ENCODE assay signal across 13 mouse cellular contexts in genomic region chr15:25723281-25724113, GRCm38 (mm10).
DNase-seq lines count a peak whose midpoint lies in the region; ATAC-seq lines count a peak whose summit lies in the region.
"Had no signal": no experiment of that assay in that cellular context is flagged by ENCODE, and none has a peak within 500 bp of the region (broad histone marks: within the 10 kb centered on the region; RNA-seq: fewer than 3 reads in every experiment).

No protein-coding gene starts in this region.

- ATAC-seq in kidney, embryonic 14.5 days (ENCODE audit: low FRiP score, low TSS enrichment) = 0 out of 2 replicates have a peak, but pooled peaks have one; percentile 11
- peak; percentile 35; the same call in 1 of the 2 replicates for ATAC-seq in embryonic facial prominence, embryonic 13.5 days (ENCODE audit: insufficient number of reproducible peaks, insufficient read depth, low FRiP score, low TSS enrichment, low read depth)
- ATAC-seq in hindbrain, embryonic 13.5 days (ENCODE audit: low FRiP score) = no peak
- ATAC-seq: forebrain, embryonic 13.5 days had no signal

- WGBS in kidney, embryonic 14.5 days = 54% methylated on average over 12 of the region's 12 CpGs
- 47% methylated on average over 12 of the region's 12 CpGs for WGBS in embryonic facial prominence, embryonic 13.5 days
- WGBS in hindbrain, embryonic 13.5 days = 72% methylated on average over 12 of the region's 12 CpGs

- no peak overlapping the region for H3K4me3 ChIP-seq in kidney, embryonic 14.5 days (ENCODE audit: low read length)
- no peak overlapping the region for H3K4me3 ChIP-seq in embryonic facial prominence, embryonic 13.5 days
- H3K4me3 ChIP-seq in hindbrain, embryonic 13.5 days = no peak overlapping the region
- H3K4me3 ChIP-seq: forebrain, embryonic 13.5 days; midbrain, embryonic 10.5 days had no signal

- peak overlapping the region; percentile 19; the same call in 1 of the 2 replicates for H3K27ac ChIP-seq in kidney, embryonic 14.5 days (ENCODE audit: low read depth, low read length)
- H3K27ac ChIP-seq in embryonic facial prominence, embryonic 13.5 days = peak overlapping the region; percentile 64
- H3K27ac ChIP-seq in hindbrain, embryonic 13.5 days = no peak overlapping the region
- H3K27ac ChIP-seq: forebrain, embryonic 13.5 days; hindbrain, embryonic 14.5 days had no signal

- peaks cover 54% of the 10 kb centered on the region for H3K36me3 ChIP-seq in kidney, embryonic 14.5 days (ENCODE audit: control insufficient read depth, insufficient read depth, low read length)
- peaks cover 64% of the 10 kb centered on the region for H3K36me3 ChIP-seq in embryonic facial prominence, embryonic 13.5 days
- H3K36me3 ChIP-seq in hindbrain, embryonic 13.5 days = no peaks in the 10 kb centered on the region; the same call in 1 of the 2 replicates
- H3K36me3 ChIP-seq: G1E had no signal

- H3K27me3 ChIP-seq in kidney, embryonic 14.5 days (ENCODE audit: control insufficient read depth, insufficient read depth, low read length) = no peaks in the 10 kb centered on the region
- H3K27me3 ChIP-seq in embryonic facial prominence, embryonic 13.5 days = no peaks in the 10 kb centered on the region
- 0 out of 2 replicates have a peak, but pooled peaks cover 2% of the 10 kb centered on the region for H3K27me3 ChIP-seq in hindbrain, embryonic 13.5 days

- H3K9ac ChIP-seq in kidney, embryonic 14.5 days (ENCODE audit: low read depth, low read length) = no peak overlapping the region
- H3K9ac ChIP-seq in embryonic facial prominence, embryonic 13.5 days = no peak overlapping the region
- H3K9ac ChIP-seq in hindbrain, embryonic 13.5 days = no peak overlapping the region
- H3K9ac ChIP-seq: forebrain, embryonic 13.5 days; hindbrain, embryonic 14.5 days had no signal

- H3K4me1 ChIP-seq in kidney, embryonic 14.5 days (ENCODE audit: control insufficient read depth, insufficient read depth, low read length) = no peaks in the 10 kb centered on the region
- H3K4me1 ChIP-seq in embryonic facial prominence, embryonic 13.5 days = peaks cover 13% of the 10 kb centered on the region
- peaks cover 3% of the 10 kb centered on the region; the same call in 1 of the 2 replicates for H3K4me1 ChIP-seq in hindbrain, embryonic 13.5 days (replicated peaks)
- H3K4me1 ChIP-seq: forebrain, embryonic 13.5 days; midbrain, embryonic 10.5 days had no signal

- no peaks in the 10 kb centered on the region for H3K9me3 ChIP-seq in kidney, embryonic 14.5 days (ENCODE audit: control insufficient read depth, low read length)
- H3K9me3 ChIP-seq in embryonic facial prominence, embryonic 13.5 days = no peaks in the 10 kb centered on the region
- no peaks in the 10 kb centered on the region for H3K9me3 ChIP-seq in hindbrain, embryonic 13.5 days
- H3K9me3 ChIP-seq: forebrain, embryonic 13.5 days; midbrain, embryonic 10.5 days had no signal

- no peak overlapping the region for H3K4me2 ChIP-seq in kidney, embryonic 14.5 days (replicated peaks; ENCODE audit: low read depth, low read length)
- no peak overlapping the region for H3K4me2 ChIP-seq in embryonic facial prominence, embryonic 13.5 days
- H3K4me2 ChIP-seq in hindbrain, embryonic 13.5 days = no peak overlapping the region
- H3K4me2 ChIP-seq: forebrain, embryonic 13.5 days; hindbrain, embryonic 14.5 days had no signal

- DNase-seq in kidney, adult 11 months = no peak
- DNase-seq in kidney, postnatal 10 days = peak; percentile 65
- DNase-seq in mesoderm, embryonic 11.5 days (ENCODE audit: low read depth, low spot score) = peak; percentile 41
- DNase-seq in right cerebral cortex, postnatal 14 days = no peak
- no peak for DNase-seq in frontal cortex, adult 2 months (ENCODE audit: extremely low spot score in 1 of 2, low spot score in 1 of 2)
- DNase-seq: right cerebral cortex, postnatal 25 days had no signal

Comparison
In these comparisons a context has a peak if more than half of its experiments do, and no peak if none do; other contexts are left out.
1. DNase-seq: peak in kidney, postnatal 10 days (single experiment) and mesoderm, embryonic 11.5 days (single experiment); none in kidney, adult 11 months (single experiment), right cerebral cortex, postnatal 14 days (single experiment) and frontal cortex, adult 2 months (0 of 2).